Mouse (Mus musculus): ENCODE results near the gene Ywhaq. TPM values are rescaled to one million over a fixed set of nuclear protein-coding genes. Genes with fewer than 3 reads are reported as not detected.

Ywhaq gene
- total RNA-seq, 2 experiments from 2014 or later, result 20.4 to 28.2 TPM

GRCm38 (mm10) chr12:21350113-21350876, 67.1 kb downstream of the Ywhaq start:
- intact Hi-C loops (cut with DNase I), result no loop called here
- Histone ChIP-seq H3K4me3 (no peak overlapping the region), H3K27ac (no peak overlapping the region)
- TF ChIP-seq CTCF (IDR thresholded peaks at IDR 0.05), result no peak
- no peak for DNase-seq

GRCm38 (mm10) chr12:21346972-21347371, 70.5 kb downstream of the Ywhaq start:
- intact Hi-C loops (cut with DNase I), result no loop called here
- Histone ChIP-seq H3K27ac (no peak overlapping the region), H3K4me3 (no peak overlapping the region)
- TF ChIP-seq CTCF (IDR thresholded peaks at IDR 0.05), result no peak
- DNase-seq, result no peak

DNA sequence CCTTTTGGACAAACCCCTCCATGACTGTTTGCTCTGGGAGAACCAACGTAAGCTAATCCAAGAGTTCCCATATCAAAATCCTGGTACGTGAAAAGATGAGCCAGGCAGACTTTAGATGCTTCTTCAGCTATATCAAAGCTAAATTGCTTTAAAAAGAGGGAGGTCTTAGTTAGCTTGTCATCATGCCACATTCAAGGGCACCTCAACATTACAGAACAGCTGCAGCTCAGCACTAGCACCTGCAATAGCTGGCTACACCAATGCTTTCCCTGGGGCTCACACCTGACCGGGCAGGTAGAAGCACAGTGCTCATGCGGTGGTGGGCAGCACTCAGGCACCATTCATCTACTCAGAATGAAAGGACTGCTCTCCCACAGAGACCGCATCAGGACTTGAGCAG, 76.8 kb downstream of the Ywhaq start:
- intact Hi-C loops (cut with DNase I), result no loop called here
- TF ChIP-seq CTCF (IDR thresholded peaks at IDR 0.05), result no peak
- Histone ChIP-seq H3K27ac (no peak overlapping the region), H3K4me3 (no peak overlapping the region)
- DNase-seq, result no peak

Other genes with a start within 250 kb of the Ywhaq start
- 10 to 100 TPM; 17.3 to 21.0 TPM for gene Cpsf3, start 132.2 kb downstream of the Ywhaq start, total RNA-seq (2021)
- 10 to 100 TPM; 39.0 to 42.1 TPM for gene Itgb1bp1, start 131.4 kb downstream of the Ywhaq start, total RNA-seq (2021)
- 1 to 10 TPM; 4.5 to 6.3 TPM for gene Iah1, start 101.2 kb downstream of the Ywhaq start, total RNA-seq (2021)
- gene Adam17, start 44.0 kb downstream of the Ywhaq start, total RNA-seq (2021), result 10 to 100 TPM; 19.3 to 33.8 TPM